Mouse (Mus musculus): ENCODE results near the gene Tex9. TPM values are rescaled to one million over a fixed set of nuclear protein-coding genes. Genes with fewer than 3 reads are reported as not detected.

Tex9 gene
- polyA plus RNA-seq, 1 experiment from 2014 or later = 61.7 TPM

GRCm38 (mm10) chr9:72437822-72438701 lies 54.0 kb downstream of the Tex9 start, which contains the start of gene Mns1:
Gene Mns1 (plus strand): TSS chr9:72438011.
- Histone ChIP-seq H3K27me3 (ENCODE audit: control insufficient read depth, insufficient read depth, low read length) (no peaks in the 10 kb centered on the region), H3K9ac (ENCODE audit: low read length) (peak within 1 kb of the TSS; percentile 77), H3K27ac (ENCODE audit: low read depth, low read length) (peak within 1 kb of the TSS; percentile 74), H3K4me1 (ENCODE audit: control insufficient read depth, insufficient read depth, low read length) (peaks cover 8% of the 10 kb centered on the region), H3K4me3 (ENCODE audit: low read depth, low read length) (peak within 1 kb of the TSS; percentile 65), H3K9me3 (ENCODE audit: control insufficient read depth, low read length) (no peaks in the 10 kb centered on the region), H3K36me3 (ENCODE audit: control insufficient read depth, insufficient read depth, low read length) (0 out of 2 replicates have a peak, but pooled peaks cover 2% of the 10 kb centered on the region), H3K4me2 (peak within 1 kb of the TSS; percentile 83)
- DNase-seq (ENCODE audit: low spot score, missing footprints) (peak; percentile 99), ATAC-seq (ENCODE audit: low FRiP score) (peak; percentile 98)
- 1% methylated on average over 43 of the region's 43 CpGs for WGBS

GRCm38 (mm10) chr9:72434876-72435275 lies 57.1 kb downstream of the Tex9 start:
- WGBS = 63% methylated on average over 9 of the region's 9 CpGs
- DNase-seq (ENCODE audit: low spot score, missing footprints) = no peak
- peaks cover 5% of the 10 kb centered on the region for H3K4me1 ChIP-seq (ENCODE audit: control insufficient read depth, insufficient read depth, low read length)
- no peak overlapping the region for H3K27ac ChIP-seq (ENCODE audit: low read depth, low read length)
- no peak overlapping the region for H3K4me3 ChIP-seq (ENCODE audit: low read depth, low read length)
- ATAC-seq (ENCODE audit: low FRiP score) = no peak
- H3K9ac ChIP-seq (ENCODE audit: low read length) = no peak overlapping the region
- no peak overlapping the region for H3K4me2 ChIP-seq
- H3K27me3 ChIP-seq (ENCODE audit: control insufficient read depth, insufficient read depth, low read length) = no peaks in the 10 kb centered on the region
- H3K36me3 ChIP-seq (ENCODE audit: control insufficient read depth, insufficient read depth, low read length) = no peaks in the 10 kb centered on the region
- H3K9me3 ChIP-seq (ENCODE audit: control insufficient read depth, low read length) = no peaks in the 10 kb centered on the region

DNA sequence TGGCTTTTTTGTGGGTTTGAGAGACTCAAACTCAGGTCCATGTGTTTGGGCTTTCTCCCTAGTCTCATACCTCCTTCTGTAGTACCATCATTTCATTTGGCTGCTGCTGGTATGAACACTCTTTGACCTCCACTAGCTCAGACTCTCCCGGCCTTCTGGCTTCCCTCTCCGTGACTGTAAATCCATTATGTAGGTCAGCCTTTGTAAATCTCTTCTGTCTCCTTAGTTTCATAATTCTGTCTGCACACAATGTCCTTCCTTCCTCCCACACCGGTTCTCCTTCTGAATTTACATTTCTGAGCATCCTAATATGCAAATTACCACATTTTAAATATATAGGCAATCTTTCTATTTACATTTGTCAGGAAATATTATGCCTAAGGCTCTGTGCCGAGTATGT lies 64.2 kb downstream of the Tex9 start:
- DNase-seq (ENCODE audit: low spot score, missing footprints) = no peak
- Histone ChIP-seq H3K4me2 (no peak overlapping the region), H3K4me3 (ENCODE audit: low read depth, low read length) (no peak overlapping the region), H3K9me3 (ENCODE audit: control insufficient read depth, low read length) (no peaks in the 10 kb centered on the region), H3K27me3 (ENCODE audit: control insufficient read depth, insufficient read depth, low read length) (no peaks in the 10 kb centered on the region), H3K9ac (ENCODE audit: low read length) (no peak overlapping the region), H3K27ac (ENCODE audit: low read depth, low read length) (no peak overlapping the region), H3K4me1 (ENCODE audit: control insufficient read depth, insufficient read depth, low read length) (no peaks in the 10 kb centered on the region), H3K36me3 (ENCODE audit: control insufficient read depth, insufficient read depth, low read length) (no peaks in the 10 kb centered on the region)
- 71% methylated on average over 4 of the region's 4 CpGs for WGBS
- no peak for ATAC-seq (ENCODE audit: low FRiP score)

DNA sequence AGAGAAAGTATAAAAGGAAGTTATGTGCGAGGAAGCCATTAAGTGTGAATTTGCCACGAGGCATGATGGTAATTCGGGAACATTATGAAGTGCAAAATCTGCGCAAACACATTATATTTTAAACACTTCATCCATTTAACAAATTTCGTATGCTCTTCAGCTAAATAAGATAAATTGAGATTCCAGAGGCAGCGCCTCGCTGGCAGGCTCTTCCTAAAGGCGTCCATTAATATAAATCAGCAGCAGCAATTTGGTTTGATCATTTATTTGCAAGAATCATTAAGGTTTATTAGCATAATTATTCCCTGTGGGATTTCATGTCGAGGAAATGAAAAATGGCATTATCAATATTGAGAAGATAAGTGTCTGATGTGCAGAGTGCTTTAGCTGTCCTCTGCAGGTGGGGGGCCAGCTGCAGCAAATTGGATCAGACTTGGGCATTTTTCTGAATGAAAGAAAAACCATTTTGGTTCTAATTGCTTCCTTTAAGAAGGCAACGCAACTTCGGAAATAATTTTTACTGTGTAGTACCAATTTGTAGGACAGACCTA lies 66.6 kb downstream of the Tex9 start:
- ATAC-seq (ENCODE audit: low FRiP score) = no peak
- Histone ChIP-seq H3K27me3 (ENCODE audit: control insufficient read depth, insufficient read depth, low read length) (no peaks in the 10 kb centered on the region), H3K9me3 (ENCODE audit: control insufficient read depth, low read length) (no peaks in the 10 kb centered on the region), H3K9ac (ENCODE audit: low read length) (no peak overlapping the region), H3K4me1 (ENCODE audit: control insufficient read depth, insufficient read depth, low read length) (peaks cover 2% of the 10 kb centered on the region; the same call in 1 of the 2 replicates), H3K27ac (ENCODE audit: low read depth, low read length) (no peak overlapping the region), H3K4me3 (ENCODE audit: low read depth, low read length) (no peak overlapping the region), H3K36me3 (ENCODE audit: control insufficient read depth, insufficient read depth, low read length) (no peaks in the 10 kb centered on the region), H3K4me2 (no peak overlapping the region)
- DNase-seq (ENCODE audit: low spot score, missing footprints) = no peak
- WGBS = 86% methylated on average over 11 of the region's 11 CpGs

DNA sequence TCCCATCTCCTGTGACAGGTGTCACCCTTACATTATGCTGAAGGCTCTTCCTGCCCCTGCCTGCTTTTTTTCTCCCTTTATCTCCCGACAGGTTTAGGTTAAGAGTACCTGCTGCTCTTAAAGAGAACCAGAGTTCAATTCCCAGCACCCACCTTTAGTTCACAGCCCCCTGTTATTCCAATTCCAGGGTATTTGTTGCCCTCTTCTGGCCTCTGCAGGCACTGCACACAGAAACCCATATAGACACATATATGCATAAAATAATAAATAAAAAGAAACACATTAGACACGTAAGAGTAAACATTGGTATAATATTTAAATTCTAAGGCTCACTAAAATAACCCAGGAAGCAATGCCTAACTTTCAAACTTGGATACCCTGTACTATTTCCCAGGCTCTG lies 69.3 kb downstream of the Tex9 start:
- Histone ChIP-seq H3K4me3 (ENCODE audit: low read depth, low read length) (no peak overlapping the region), H3K4me2 (no peak overlapping the region), H3K9me3 (ENCODE audit: control insufficient read depth, low read length) (no peaks in the 10 kb centered on the region), H3K27me3 (ENCODE audit: control insufficient read depth, insufficient read depth, low read length) (no peaks in the 10 kb centered on the region), H3K4me1 (ENCODE audit: control insufficient read depth, insufficient read depth, low read length) (peaks cover 2% of the 10 kb centered on the region; the same call in 1 of the 2 replicates), H3K36me3 (ENCODE audit: control insufficient read depth, insufficient read depth, low read length) (no peaks in the 10 kb centered on the region), H3K9ac (ENCODE audit: low read length) (no peak overlapping the region), H3K27ac (ENCODE audit: low read depth, low read length) (no peak overlapping the region)
- 90% methylated on average over 2 of the region's 2 CpGs for WGBS
- DNase-seq (ENCODE audit: low spot score, missing footprints) (no peak), ATAC-seq (ENCODE audit: low FRiP score) (no peak)

DNA sequence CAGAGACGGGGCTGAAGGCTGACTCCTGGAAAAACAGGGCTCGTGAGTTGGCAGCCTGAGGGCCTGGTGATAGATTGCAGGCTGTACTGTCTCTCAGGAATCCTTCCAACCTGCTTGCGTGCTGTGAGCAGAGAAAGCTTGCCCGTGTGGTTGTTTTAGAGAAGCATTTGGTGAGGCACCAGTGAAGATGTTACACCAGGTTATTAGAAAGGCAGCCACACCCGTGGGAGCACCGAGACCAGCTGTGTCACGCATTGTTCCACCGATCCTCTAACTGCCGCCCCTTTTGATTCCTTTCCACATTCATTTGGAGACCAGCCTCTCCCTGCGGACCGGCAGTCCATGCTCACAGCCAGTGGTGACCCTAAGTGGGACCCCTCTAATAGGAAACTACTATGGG lies 69.7 kb downstream of the Tex9 start:
- Histone ChIP-seq H3K4me2 (no peak overlapping the region), H3K9me3 (ENCODE audit: control insufficient read depth, low read length) (no peaks in the 10 kb centered on the region), H3K36me3 (ENCODE audit: control insufficient read depth, insufficient read depth, low read length) (no peaks in the 10 kb centered on the region), H3K27me3 (ENCODE audit: control insufficient read depth, insufficient read depth, low read length) (no peaks in the 10 kb centered on the region), H3K27ac (ENCODE audit: low read depth, low read length) (no peak overlapping the region), H3K4me3 (ENCODE audit: low read depth, low read length) (no peak overlapping the region), H3K4me1 (ENCODE audit: control insufficient read depth, insufficient read depth, low read length) (peaks cover 2% of the 10 kb centered on the region; the same call in 1 of the 2 replicates), H3K9ac (ENCODE audit: low read length) (no peak overlapping the region)
- DNase-seq (ENCODE audit: low spot score, missing footprints) = no peak
- 77% methylated on average over 11 of the region's 11 CpGs for WGBS
- ATAC-seq (ENCODE audit: low FRiP score) = no peak

- H3K4me1 ChIP-seq (ENCODE audit: control insufficient read depth, insufficient read depth, low read length) = peaks cover 2% of the 10 kb centered on the region; the same call in 1 of the 2 replicates
- no peak overlapping the region for H3K27ac ChIP-seq (ENCODE audit: low read depth, low read length)
- no peak overlapping the region for H3K4me2 ChIP-seq
- H3K9me3 ChIP-seq (ENCODE audit: control insufficient read depth, low read length) = no peaks in the 10 kb centered on the region
- DNase-seq (ENCODE audit: low spot score, missing footprints) (no peak), ATAC-seq (ENCODE audit: low FRiP score) (no peak)
- no peak overlapping the region for H3K4me3 ChIP-seq (ENCODE audit: low read depth, low read length)
- WGBS = 88% methylated on average over 3 of the region's 3 CpGs
- H3K9ac ChIP-seq (ENCODE audit: low read length) = no peak overlapping the region
- H3K27me3 ChIP-seq (ENCODE audit: control insufficient read depth, insufficient read depth, low read length) = no peaks in the 10 kb centered on the region
- no peaks in the 10 kb centered on the region for H3K36me3 ChIP-seq (ENCODE audit: control insufficient read depth, insufficient read depth, low read length)
These were observed 71.5 kb downstream of the Tex9 start for GRCm38 (mm10) chr9:72420490-72420889.

DNA sequence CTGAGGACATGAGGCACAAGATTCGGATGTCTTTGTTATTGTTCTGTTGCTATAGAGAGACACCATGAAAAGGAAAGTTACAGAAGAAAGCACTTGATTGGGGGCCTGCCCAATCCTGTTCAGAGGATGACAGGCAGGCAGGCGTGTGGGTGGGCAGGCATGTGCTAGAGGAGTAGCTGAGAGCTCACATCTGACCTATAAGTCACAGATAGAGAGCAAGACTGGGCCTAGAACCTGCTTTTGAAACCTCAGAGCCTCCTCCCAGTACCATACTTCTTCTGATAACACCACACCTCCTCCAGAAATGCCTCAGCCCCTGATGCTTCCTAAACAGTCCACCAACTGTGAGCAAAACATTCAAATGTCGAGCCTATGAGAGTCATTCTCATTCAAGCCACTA lies 73.6 kb downstream of the Tex9 start:
- DNase-seq (ENCODE audit: low spot score, missing footprints) (no peak), ATAC-seq (ENCODE audit: low FRiP score) (no peak)
- H3K27me3 ChIP-seq (ENCODE audit: control insufficient read depth, insufficient read depth, low read length) = no peaks in the 10 kb centered on the region
- H3K4me1 ChIP-seq (ENCODE audit: control insufficient read depth, insufficient read depth, low read length) = peaks cover 2% of the 10 kb centered on the region; the same call in 1 of the 2 replicates
- no peak overlapping the region for H3K4me2 ChIP-seq
- H3K9ac ChIP-seq (ENCODE audit: low read length) = no peak overlapping the region
- 63% methylated on average over 3 of the region's 3 CpGs for WGBS
- no peak overlapping the region for H3K27ac ChIP-seq (ENCODE audit: low read depth, low read length)
- H3K9me3 ChIP-seq (ENCODE audit: control insufficient read depth, low read length) = no peaks in the 10 kb centered on the region
- H3K36me3 ChIP-seq (ENCODE audit: control insufficient read depth, insufficient read depth, low read length) = no peaks in the 10 kb centered on the region
- H3K4me3 ChIP-seq (ENCODE audit: low read depth, low read length) = no peak overlapping the region

GRCm38 (mm10) chr9:72411746-72412145 lies 80.3 kb downstream of the Tex9 start:
- DNase-seq (ENCODE audit: low spot score, missing footprints) (peak; percentile 71), ATAC-seq (ENCODE audit: low FRiP score) (no peak)
- no peaks in the 10 kb centered on the region for H3K27me3 ChIP-seq (ENCODE audit: control insufficient read depth, insufficient read depth, low read length)
- no peaks in the 10 kb centered on the region for H3K36me3 ChIP-seq (ENCODE audit: control insufficient read depth, insufficient read depth, low read length)
- 95% methylated on average over 2 of the region's 2 CpGs for WGBS
- no peaks in the 10 kb centered on the region for H3K4me1 ChIP-seq (ENCODE audit: control insufficient read depth, insufficient read depth, low read length)
- H3K4me3 ChIP-seq (ENCODE audit: low read depth, low read length) = no peak overlapping the region
- H3K9ac ChIP-seq (ENCODE audit: low read length) = no peak overlapping the region
- no peak overlapping the region for H3K4me2 ChIP-seq
- H3K9me3 ChIP-seq (ENCODE audit: control insufficient read depth, low read length) = no peaks in the 10 kb centered on the region
- H3K27ac ChIP-seq (ENCODE audit: low read depth, low read length) = no peak overlapping the region

Data from midbrain, embryonic 11.5 days (tissue).